Mouse (Mus musculus): ENCODE measurements around the gene Nfasc. TPM values are rescaled to one million over a fixed set of nuclear protein-coding genes. Genes with fewer than 3 reads are reported as not detected.

The Nfasc gene
- polyA plus RNA-seq, 1 experiment = 3.3 TPM

Other genes starting within 250 kb of the Nfasc start
- 6.3 and 6.5 TPM in 2 replicates for gene Tmem81, start 235.6 kb downstream of the Nfasc start, polyA plus RNA-seq (2012; rRNA removed)
- 0.03 and 0.04 TPM in 2 replicates for gene Cntn2, start 198.5 kb downstream of the Nfasc start, polyA plus RNA-seq (2012; rRNA removed)
- gene Lrrn2, start 138.5 kb upstream of the Nfasc start, polyA plus RNA-seq (2012; rRNA removed) = 2.5 and 2.9 TPM in 2 replicates